9 mouse cellular contexts compared by ENCODE assay signal in the genomic region with DNA sequence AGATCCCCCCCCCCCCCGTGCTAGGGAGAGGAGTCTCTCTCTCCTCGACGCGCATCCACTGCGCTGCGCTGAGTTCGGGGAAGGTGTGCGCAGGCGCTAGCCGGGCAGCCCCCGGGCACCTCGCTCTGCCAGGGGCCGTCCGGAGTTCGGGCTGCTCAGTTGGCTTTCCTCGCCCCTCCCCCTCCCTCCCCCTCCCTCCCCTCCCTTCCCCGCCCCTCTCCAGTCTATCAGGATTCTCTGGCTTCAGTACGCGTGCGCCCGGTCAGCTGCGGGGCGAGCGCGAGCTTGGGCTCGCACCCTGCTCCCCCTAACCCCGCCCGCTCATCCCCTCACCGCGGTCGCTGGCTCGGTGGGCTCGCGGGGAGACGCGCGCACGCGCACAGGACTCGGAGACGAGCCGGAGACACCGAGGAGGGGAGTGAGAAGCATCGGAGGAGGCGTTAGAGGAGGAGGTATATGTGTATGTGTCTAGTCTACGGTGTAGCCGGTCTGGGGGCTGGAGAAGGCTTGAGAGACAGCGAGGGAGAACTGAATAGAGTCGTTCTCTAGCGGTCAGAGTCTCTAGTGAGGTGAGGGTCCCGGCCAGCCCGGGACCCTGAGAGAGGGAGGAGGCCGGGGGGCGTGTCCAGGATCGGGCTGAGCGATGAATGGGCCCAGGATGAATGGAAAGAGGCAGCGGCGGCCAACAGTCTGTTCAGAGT. TPM values are rescaled to one million over a fixed set of nuclear protein-coding genes. Genes with fewer than 3 reads are reported as not detected.
A peak's percentile ranks its signal among the peaks of the same experiment; 100 is the strongest.
DNase-seq lines count a peak whose midpoint lies in the region; ATAC-seq and TF ChIP-seq lines count a peak whose summit lies in the region.
"Had no signal": no experiment of that assay in that cellular context is flagged by ENCODE, and none has a peak within 500 bp of the region (broad histone marks: within the 10 kb centered on the region; RNA-seq: fewer than 3 reads in every experiment).

No protein-coding gene starts in this region.

- peaks cover 43% of the 10 kb centered on the region for H3K27me3 ChIP-seq in megakaryocyte, embryonic 14.5 days (replicated peaks)
- no peaks in the 10 kb centered on the region for H3K27me3 ChIP-seq in embryonic facial prominence, embryonic 12.5 days
- H3K27me3 ChIP-seq in heart, adult 2 months (ENCODE audit: control insufficient read depth, insufficient read depth, low read length), result no peaks in the 10 kb centered on the region
- no peaks in the 10 kb centered on the region; the same call in 1 of the 2 replicates for H3K27me3 ChIP-seq in limb, embryonic 13.5 days

- no peaks in the 10 kb centered on the region for H3K36me3 ChIP-seq in megakaryocyte, embryonic 14.5 days (replicated peaks; ENCODE audit: low read length)
- no peaks in the 10 kb centered on the region for H3K36me3 ChIP-seq in embryonic facial prominence, embryonic 12.5 days
- H3K36me3 ChIP-seq in heart, adult 2 months (ENCODE audit: control insufficient read depth, insufficient read depth, low read length), result no peaks in the 10 kb centered on the region
- H3K36me3 ChIP-seq in limb, embryonic 13.5 days, result no peaks in the 10 kb centered on the region
- H3K36me3 ChIP-seq: G1E had no signal

- H3K79me2 ChIP-seq in heart, adult 2 months (replicated peaks; ENCODE audit: control insufficient read depth, insufficient read depth, low read length), result no peaks in the 10 kb centered on the region

- no peak for TF ChIP-seq CTCF in heart, adult 2 months (IDR thresholded peaks at IDR 0.05)

- 27% methylated on average over 32 of the region's 58 CpGs for WGBS in embryonic facial prominence, embryonic 12.5 days
- 11% methylated on average over 41 of the region's 58 CpGs for WGBS in heart, adult 2 months
- 16% methylated on average over 43 of the region's 58 CpGs for WGBS in limb, embryonic 13.5 days

- H3K4me3 ChIP-seq in megakaryocyte, embryonic 14.5 days (replicated peaks), result peak overlapping the region; percentile 91
- H3K4me3 ChIP-seq in embryonic facial prominence, embryonic 12.5 days, result peak overlapping the region; percentile 43
- H3K4me3 ChIP-seq in heart, adult 2 months, result peak overlapping the region; percentile 41
- H3K4me3 ChIP-seq in limb, embryonic 13.5 days, result peak overlapping the region; percentile 49

- TF ChIP-seq POLR2A in heart, adult 2 months (IDR thresholded peaks at IDR 0.05; ENCODE audit: insufficient read depth, low read depth, low read length), result no peak

- H3K9ac ChIP-seq in embryonic facial prominence, embryonic 12.5 days, result peak overlapping the region; percentile 53
- 0 out of 2 replicates have a peak overlapping the region, but pooled peaks have one; percentile 51 for H3K9ac ChIP-seq in heart, adult 2 months (ENCODE audit: low read depth, low read length)
- H3K9ac ChIP-seq in limb, embryonic 13.5 days, result peak overlapping the region; percentile 57

- ATAC-seq in megakaryocyte, adult 5-6 weeks (ENCODE audit: poor library complexity, severe bottlenecking), result no peak
- peak; percentile 96 for ATAC-seq in embryonic facial prominence, embryonic 12.5 days (ENCODE audit: insufficient number of reproducible peaks, insufficient read depth, low FRiP score, low TSS enrichment)
- peak; percentile 94 for ATAC-seq in limb, embryonic 13.5 days (ENCODE audit: low FRiP score, low read depth)

- no peak for TF ChIP-seq EP300 in heart, adult 2 months (IDR thresholded peaks at IDR 0.05; ENCODE audit: insufficient read depth, low read depth, low read length)

- intact Hi-C loops in heart, adult 2 months (cut with DNase I), result no loop called here

- H3K9me3 ChIP-seq in megakaryocyte, embryonic 14.5 days, result peaks cover 9% of the 10 kb centered on the region; the same call in 1 of the 2 replicates
- H3K9me3 ChIP-seq in embryonic facial prominence, embryonic 12.5 days, result no peaks in the 10 kb centered on the region
- H3K9me3 ChIP-seq in limb, embryonic 13.5 days, result no peaks in the 10 kb centered on the region
- H3K9me3 ChIP-seq: G1E had no signal

- H3K4me1 ChIP-seq in megakaryocyte, embryonic 14.5 days, result no peaks in the 10 kb centered on the region; the same call in 1 of the 2 replicates
- H3K4me1 ChIP-seq in embryonic facial prominence, embryonic 12.5 days, result no peaks in the 10 kb centered on the region
- no peaks in the 10 kb centered on the region for H3K4me1 ChIP-seq in heart, adult 2 months (ENCODE audit: control insufficient read depth, insufficient read depth, low read length)
- H3K4me1 ChIP-seq in limb, embryonic 13.5 days, result no peaks in the 10 kb centered on the region

- peak overlapping the region; percentile 88 for H3K27ac ChIP-seq in embryonic facial prominence, embryonic 12.5 days
- H3K27ac ChIP-seq in heart, adult 2 months, result no peak overlapping the region
- H3K27ac ChIP-seq in limb, embryonic 13.5 days, result peak overlapping the region; percentile 81

- peak; percentile 29 for DNase-seq in heart, adult 2 months
- DNase-seq in kidney, adult 9 months, result peak; percentile 5
- DNase-seq in neural tube, embryonic 10.5 days (ENCODE audit: extremely low spot score, low spot score), result peak; percentile 80
- peak; percentile 32 to 42 for DNase-seq in thymus, adult 18-20 months

- peak overlapping the region; percentile 51 for H3K4me2 ChIP-seq in embryonic facial prominence, embryonic 12.5 days (replicated peaks)
- peak overlapping the region; percentile 61 for H3K4me2 ChIP-seq in limb, embryonic 13.5 days (replicated peaks)

RNA-seq across cellular contexts. Expression of gene Wnk3, which starts 28.5 kb away (rescaled TPM):
- not detected in 2 replicates for polyA plus RNA-seq in megakaryocyte, embryonic 14.5 days (2012; ENCODE audit: insufficient read depth, low replicate concordance)
- total RNA-seq in megakaryocyte, adult 5-6 weeks (2015), result not detected in 2 replicates
- total RNA-seq in megakaryocyte, adult 5-6 weeks (2017), result 0.16 TPM in 1 of 2 replicates, not detected in the other
- 7.0 and 8.2 TPM in 2 replicates for polyA plus RNA-seq in embryonic facial prominence, embryonic 12.5 days (2016; fragmentation: Nextera tagmentation; extraction: Ambion mirVana)
- under 1 TPM; 0.10 to 0.18 TPM for total RNA-seq in heart, adult 2 months (2021)
- polyA plus RNA-seq in heart, adult 2 months (2012; rRNA removed), result 0.03 and 0.06 TPM in 2 replicates
- 3.4 and 3.8 TPM in 2 replicates for polyA plus RNA-seq in limb, embryonic 13.5 days (2015; fragmentation: Nextera tagmentation; extraction: Ambion mirVana)
- polyA plus RNA-seq: G1E had no signal

Comparison
In these comparisons a context has a peak if more than half of its experiments do, and no peak if none do; other contexts are left out.
1. H3K4me3 ChIP-seq: peak in every context shown above with its lines; median percentile 91 in megakaryocyte, embryonic 14.5 days; 49 in limb, embryonic 13.5 days; 43 in embryonic facial prominence, embryonic 12.5 days; 41 in heart, adult 2 months.
2. DNase-seq: peak in every context shown above with its lines; median percentile 80 in neural tube, embryonic 10.5 days; 37 in thymus, adult 18-20 months; 29 in heart, adult 2 months; 5 in kidney, adult 9 months.